Mouse (Mus musculus): ENCODE measurements around the gene Wdfy4. TPM values are rescaled to one million over a fixed set of nuclear protein-coding genes. Genes with fewer than 3 reads are reported as not detected.

The Wdfy4 gene
- 0.26 and 0.61 TPM in 2 replicates for polyA plus RNA-seq (2015; fragmentation: Nextera tagmentation; extraction: Ambion mirVana)

GRCm38 (mm10) chr14:33185068-33185800, at the start of gene Wdfy4:
Wdfy4 (minus strand) TSS chr14:33185508.

GRCm38 (mm10) chr14:33213823-33214766, 28.8 kb upstream of the Wdfy4 start, which contains the start of gene Arhgap22:
Arhgap22 (plus strand) TSS chr14:33214026.

DNA sequence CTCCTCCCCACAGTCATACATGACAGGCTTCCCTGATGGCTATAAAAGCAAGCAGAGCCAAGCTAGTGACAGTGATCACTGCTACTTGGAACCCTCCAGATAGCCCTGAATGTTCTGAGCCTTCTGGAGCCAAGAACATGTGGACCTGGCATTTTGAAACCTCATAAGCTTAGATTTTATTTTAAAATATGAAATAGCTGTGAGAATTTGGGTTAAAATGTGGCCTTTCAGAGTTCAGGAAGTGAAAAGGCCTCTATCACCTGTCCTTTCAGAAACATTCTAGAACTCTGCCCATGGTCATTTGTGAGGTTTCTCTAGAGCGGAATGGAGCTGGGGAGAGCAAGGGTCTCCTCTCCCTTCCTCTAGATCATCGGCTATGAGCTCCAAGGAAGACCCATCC, 194.2 kb downstream of the Wdfy4 start, which contains the start of gene Lrrc18:
Gene Lrrc18 (plus strand): TSS at position 301 of the 400 bp plus-strand sequence.

Other genes with a start within 250 kb of the Wdfy4 start
- gene Lrrc18, start 194.1 kb downstream of the Wdfy4 start, polyA plus RNA-seq (2015; fragmentation: Nextera tagmentation; extraction: Ambion mirVana), result 0.29 and 0.43 TPM in 2 replicates
- 0.58 and 1.1 TPM in 2 replicates for gene Arhgap22, start 28.5 kb upstream of the Wdfy4 start, polyA plus RNA-seq (2015; fragmentation: Nextera tagmentation; extraction: Ambion mirVana)